Mouse (Mus musculus) olfactory bulb, adult 2 months (tissue): ENCODE results near the gene Txnrd1.

Experiments
- CTCF ChIP-seq: fragments of 200-500 bp; IDR thresholded peaks from 2 replicates; pipeline ENCODE4 v1.5.1; 2012; ENCODE audit warnings: low read depth, mild to moderate bottlenecking, low read length, moderate library complexity; ENCODE audit not compliant: insufficient read depth
- POLR2A ChIP-seq: fragments of 200-500 bp; IDR thresholded peaks from 2 replicates; pipeline ENCODE4 v1.6.1; 2012; ENCODE audit warnings: mild to moderate bottlenecking, low read depth, low read length, moderate library complexity; ENCODE audit not compliant: insufficient read depth

DNA sequence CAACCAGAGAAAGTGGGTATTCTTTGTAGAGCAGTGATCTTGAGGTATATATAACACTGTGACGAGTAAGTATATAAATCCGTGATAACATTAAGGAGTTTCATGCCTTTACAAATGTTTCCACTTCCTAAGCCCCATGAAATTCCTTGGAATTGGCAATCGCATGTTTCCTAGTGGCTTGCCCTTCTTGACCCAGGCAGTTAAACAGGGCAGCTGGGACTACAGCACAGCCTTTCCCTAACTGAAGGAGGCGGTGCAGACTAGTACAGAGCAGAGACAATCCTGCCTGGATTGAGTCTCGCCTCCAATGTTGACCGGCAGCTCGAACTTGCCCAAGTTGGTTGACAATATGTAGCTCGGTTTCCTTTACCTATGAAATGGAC, 25.8 kb downstream of the Txnrd1 start:
- TF ChIP-seq CTCF = no peak
- TF ChIP-seq POLR2A = no peak
